Mouse (Mus musculus): ENCODE results near the gene Gm10061. TPM values are rescaled to one million over a fixed set of nuclear protein-coding genes. Genes with fewer than 3 reads are reported as not detected.
"Not testable (repeated sequence)": the region's sequence is repeated elsewhere in the genome, so short reads cannot be mapped to it uniquely, and the experiment has no call there.

Gm10061 gene
- total RNA-seq (2022): not detected

GRCm38 (mm10) chr16:89150786-89151185, at the start of gene Gm10061:
Gm10061 (plus strand) TSS chr16:89151086.
- no peak for DNase-seq

- no peak for DNase-seq
These were observed 10.3 kb upstream of the Gm10061 start, which contains the start of gene Gm6358 for GRCm38 (mm10) chr16:89140551-89140950. Gm6358 (plus strand) TSS chr16:89140851.

GRCm38 (mm10) chr16:89157652-89158051, 6.8 kb downstream of the Gm10061 start, which contains the start of gene Gm9789:
Gm9789 (plus strand) TSS chr16:89157952.
- DNase-seq: no peak

GRCm38 (mm10) chr16:89169190-89169589, 18.3 kb downstream of the Gm10061 start, which contains the start of gene Gm7735:
Gm7735 (plus strand) TSS chr16:89169490.
- DNase-seq: not testable (repeated sequence)

- DNase-seq: no peak
These were observed 23.5 kb downstream of the Gm10061 start, which contains the start of gene 1110057P08Rik for GRCm38 (mm10) chr16:89174435-89174834. 1110057P08Rik (plus strand) TSS chr16:89174735.

GRCm38 (mm10) chr16:89188621-89189020, 37.7 kb downstream of the Gm10061 start:
- no peak for DNase-seq

Other genes starting within 250 kb of the Gm10061 start
- not detected for gene Krtap19-9b, start 218.8 kb upstream of the Gm10061 start, total RNA-seq (2022)
- gene Krtap16-3, start 188.2 kb upstream of the Gm10061 start, total RNA-seq (2022): not detected
- gene Krtap22-2, start 140.3 kb upstream of the Gm10061 start, total RNA-seq (2022): not detected
- not detected for gene Gm10229, start 135.8 kb upstream of the Gm10061 start, total RNA-seq (2022)
- gene Krtap6-1, start 119.4 kb upstream of the Gm10061 start, total RNA-seq (2022): not detected
- not detected for gene Gm10228, start 109.6 kb upstream of the Gm10061 start, total RNA-seq (2022)
- gene Krtap6-5, start 103.2 kb upstream of the Gm10061 start, total RNA-seq (2022): not detected
- gene 1110025L11Rik, start 87.1 kb upstream of the Gm10061 start, total RNA-seq (2022): not detected
- not detected for gene Krtap6-3, start 67.1 kb upstream of the Gm10061 start, total RNA-seq (2022)
- not detected for gene Gm6358, start 10.2 kb upstream of the Gm10061 start, total RNA-seq (2022)
- not detected for gene Gm9789, start 6.9 kb downstream of the Gm10061 start, total RNA-seq (2022)
- not detected for gene Gm7735, start 18.4 kb downstream of the Gm10061 start, total RNA-seq (2022)
- gene 1110057P08Rik, start 23.6 kb downstream of the Gm10061 start, total RNA-seq (2022): not detected
- gene Krtap20-2, start 54.8 kb downstream of the Gm10061 start, total RNA-seq (2022): not detected

Data from adrenal gland, adult 8-10 months (tissue).